Mouse (Mus musculus) forebrain, postnatal 0 days (tissue): ENCODE results near the gene Adamts3. TPM values are rescaled to one million over a fixed set of nuclear protein-coding genes. Genes with fewer than 3 reads are reported as not detected.

ENCODE experiments used
- ATAC-seq: fragments of 200-750 bp; cut with Nextera tagmentation; 2 replicates; pipeline ENCODE4 v1.8.0; 2017; ENCODE audit warnings: mild to moderate bottlenecking, moderate library complexity
- DNase-seq: peaks from one replicate; pipeline ENCODE4 v3.0.0-alpha.2; 2015
- H3K27ac ChIP-seq: fragments of 300-500 bp; sonication (generic); 2 replicates; pipeline ENCODE4 v1.5.1; 2014; ENCODE audit warnings: low read depth, mild to moderate bottlenecking, antibody characterized with exemption, low read length, moderate library complexity, mixed read lengths
- H3K27me3 ChIP-seq: fragments of 300-500 bp; sonication (generic); 2 replicates; pipeline ENCODE4 v1.6.1; 2014; ENCODE audit warnings: mild to moderate bottlenecking, low read length, mixed read lengths; ENCODE audit not compliant: insufficient read depth
- H3K36me3 ChIP-seq: fragments of 300-500 bp; sonication (generic); 2 replicates; pipeline ENCODE4 v1.6.1; 2014; ENCODE audit warnings: mild to moderate bottlenecking, moderate library complexity; ENCODE audit not compliant: insufficient read depth
- H3K4me1 ChIP-seq: fragments of 300-500 bp; sonication (generic); 2 replicates; pipeline ENCODE4 v1.6.1; 2014; ENCODE audit warnings: antibody characterized with exemption; ENCODE audit not compliant: insufficient read depth
- H3K4me2 ChIP-seq: fragments of 300-500 bp; sonication (generic); 2 replicates; pipeline ENCODE4 v1.6.1; 2014; ENCODE audit warnings: low read depth, mild to moderate bottlenecking, moderate library complexity
- H3K4me3 ChIP-seq: fragments of 300-500 bp; sonication (generic); 2 replicates; pipeline ENCODE4 v1.5.1; 2014; ENCODE audit warnings: low read depth, low read length, mixed read lengths
- H3K9ac ChIP-seq: fragments of 300-500 bp; sonication (generic); 2 replicates; pipeline ENCODE4 v1.6.1; 2014; ENCODE audit warnings: mild to moderate bottlenecking
- H3K9me3 ChIP-seq: fragments of 300-500 bp; sonication (generic); 2 replicates; pipeline ENCODE4 v1.6.1; 2016; ENCODE audit warnings: low read length
- CTCF ChIP-seq: sonication (generic); IDR thresholded peaks from 2 replicates; pipeline ENCODE4 v1.5.1; 2016; ENCODE audit warnings: antibody characterized with exemption, control low read depth, low read depth
- WGBS: fragments of 180-500 bp; shearing (Covaris S2); extraction: QIAGEN DNeasy Blood & Tissue Kit; methylation state at CpG from one replicate; pipeline ENCODE4 v1.1.7; 2014; 5-methylcytosine and 5-hydroxymethylcytosine counted together
- polyA plus RNA-seq: library from polyadenylated mRNA; unstranded; fragments of >200 nt; fragmentation: Nextera tagmentation; extraction: Ambion mirVana; gene quantifications from 2 replicates; pipeline ENCODE4 v1.2.1, GENCODE M21; 2015
- total RNA-seq: library from RNA; depleted of rRNA; stranded (reverse); fragments of >200 nt; gene quantifications from 2 replicates; pipeline ENCODE4 v1.2.3, GENCODE M21; 2014

The Adamts3 gene
- total and polyA plus RNA-seq, 2 experiments from 2014 or later = 5.8 to 27.0 TPM

DNA sequence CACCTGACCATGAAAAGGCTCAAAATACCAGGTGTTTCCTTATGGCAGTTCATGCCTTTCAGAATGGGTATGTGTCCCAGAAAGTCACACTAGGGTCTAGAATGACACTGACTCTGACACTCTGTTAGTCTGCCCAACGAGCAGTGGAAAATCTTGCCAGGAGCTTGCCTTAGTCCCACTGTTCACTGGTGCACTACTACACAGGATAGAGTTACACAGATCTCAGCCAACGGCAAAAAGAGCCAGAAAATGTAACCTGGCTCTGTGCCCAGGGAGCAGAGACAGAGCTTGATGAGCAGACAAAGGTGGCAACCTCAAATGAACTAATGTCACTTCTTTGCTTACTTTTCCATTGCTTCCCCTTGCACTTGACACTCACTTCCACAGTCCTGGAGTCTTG is 104.5 kb downstream of the Adamts3 start:
- Histone ChIP-seq H3K27me3 (no peaks in the 10 kb centered on the region), H3K36me3 (no peaks in the 10 kb centered on the region), H3K9ac (no peak overlapping the region), H3K27ac (no peak overlapping the region), H3K9me3 (no peaks in the 10 kb centered on the region), H3K4me1 (no peaks in the 10 kb centered on the region), H3K4me2 (no peak overlapping the region), H3K4me3 (no peak overlapping the region)
- TF ChIP-seq CTCF = no peak
- WGBS = 32% methylated on average over 2 of the region's 2 CpGs
- ATAC-seq = peak; percentile 27
- peak; percentile 17 for DNase-seq

GRCm38 (mm10) chr5:89777411-89777810 is 105.7 kb downstream of the Adamts3 start:
- no peaks in the 10 kb centered on the region for H3K36me3 ChIP-seq
- no peak overlapping the region for H3K27ac ChIP-seq
- ATAC-seq (peak; percentile 29; the same call in 1 of the 2 replicates), DNase-seq (no peak)
- no peak overlapping the region for H3K4me2 ChIP-seq
- H3K27me3 ChIP-seq = no peaks in the 10 kb centered on the region
- TF ChIP-seq CTCF = no peak
- WGBS = 75% methylated on average over 4 of the region's 4 CpGs
- no peak overlapping the region for H3K9ac ChIP-seq
- H3K4me1 ChIP-seq = no peaks in the 10 kb centered on the region
- H3K9me3 ChIP-seq = no peaks in the 10 kb centered on the region
- H3K4me3 ChIP-seq = no peak overlapping the region

DNA sequence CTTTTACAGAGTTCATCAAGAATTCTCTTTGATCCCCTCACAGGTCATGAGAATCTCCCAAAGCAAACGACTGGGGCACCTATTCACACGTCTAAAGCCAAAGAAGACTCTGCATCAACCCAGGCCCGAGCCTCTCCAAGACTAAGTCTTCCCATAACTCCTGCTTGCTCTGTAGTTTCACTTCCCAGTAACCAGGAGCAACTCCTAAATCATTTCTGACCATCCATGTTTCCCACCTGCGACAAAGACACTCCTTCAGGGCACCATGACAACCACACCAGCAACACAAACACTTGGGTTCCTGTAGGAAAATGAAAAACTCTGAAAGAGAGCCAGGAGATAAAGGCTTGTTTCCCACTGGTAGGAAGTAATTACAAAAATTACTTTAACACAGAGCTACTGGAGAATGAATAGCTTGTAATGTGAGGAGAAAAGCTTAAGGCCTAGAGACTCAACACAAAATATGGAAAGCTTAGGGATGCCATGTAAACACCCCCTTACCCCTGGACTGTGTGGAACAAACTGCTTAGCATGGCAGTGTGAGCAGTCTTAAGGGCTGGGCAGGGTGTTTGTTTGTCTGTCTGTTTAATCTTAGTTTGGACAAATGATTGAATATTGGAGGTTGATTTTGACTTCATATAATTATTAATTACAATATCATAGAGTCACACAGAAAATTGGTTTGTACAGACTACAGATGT is 112.3 kb downstream of the Adamts3 start:
- Histone ChIP-seq H3K9ac (no peak overlapping the region), H3K36me3 (no peaks in the 10 kb centered on the region), H3K9me3 (no peaks in the 10 kb centered on the region), H3K4me2 (no peak overlapping the region), H3K27me3 (no peaks in the 10 kb centered on the region), H3K4me1 (no peaks in the 10 kb centered on the region), H3K27ac (no peak overlapping the region), H3K4me3 (no peak overlapping the region)
- no peak for TF ChIP-seq CTCF
- DNase-seq = no peak
- WGBS = 39% methylated on average over 4 of the region's 4 CpGs
- ATAC-seq = peak; percentile 25; the same call in 1 of the 2 replicates

DNA sequence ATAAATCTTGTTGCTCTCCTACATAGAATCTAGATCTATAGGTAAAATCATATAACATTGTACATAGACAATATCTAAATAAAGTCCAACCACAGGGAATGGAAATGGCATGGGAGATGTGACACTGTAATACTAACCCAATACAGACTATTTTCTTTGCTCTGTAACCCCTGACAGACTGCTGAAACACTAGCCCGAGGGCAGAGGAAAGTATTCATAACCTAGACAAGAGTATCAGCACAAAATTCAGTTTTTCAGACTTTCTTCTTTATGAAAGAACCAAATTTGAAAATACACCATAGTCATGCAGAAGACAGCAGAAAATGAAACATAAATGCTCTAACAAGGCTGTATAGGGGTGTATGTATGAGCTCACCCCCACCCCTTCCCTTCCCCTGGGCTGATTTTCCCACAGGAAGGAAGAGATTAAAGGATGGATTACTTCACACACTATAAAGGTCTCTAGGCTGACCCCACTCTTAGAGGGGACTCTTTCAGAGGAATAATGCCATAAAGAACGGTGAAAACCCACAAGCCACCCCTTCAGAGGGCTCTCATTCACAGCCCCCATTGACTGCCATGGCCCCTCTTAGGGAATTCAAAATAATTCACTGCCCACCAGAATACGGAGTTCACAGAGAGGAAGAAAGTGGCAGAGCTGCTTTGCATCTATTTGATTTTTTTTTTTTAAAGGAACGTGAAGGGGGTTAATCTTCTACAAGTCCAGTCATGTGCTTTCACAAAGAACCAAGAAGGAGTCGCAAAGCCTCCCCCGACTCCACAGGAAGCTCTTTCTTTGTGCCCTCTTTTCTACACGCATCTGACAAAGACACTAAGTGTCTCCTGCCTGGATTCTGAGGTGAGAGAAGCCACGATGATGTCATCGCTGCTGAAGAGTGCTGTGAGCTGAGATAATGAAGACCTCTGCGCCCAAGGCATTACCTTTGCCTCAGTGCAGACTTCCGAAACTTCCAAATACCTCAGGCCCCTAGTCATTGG is 119.6 kb downstream of the Adamts3 start:
- H3K9ac ChIP-seq = no peak overlapping the region
- peak; percentile 27 for DNase-seq
- peak overlapping the region; percentile 1; the same call in 1 of the 2 replicates for H3K4me2 ChIP-seq
- H3K27me3 ChIP-seq = no peaks in the 10 kb centered on the region
- 6% methylated on average over 11 of the region's 11 CpGs for WGBS
- H3K9me3 ChIP-seq = no peaks in the 10 kb centered on the region
- H3K36me3 ChIP-seq = no peaks in the 10 kb centered on the region
- no peak overlapping the region for H3K4me3 ChIP-seq
- H3K4me1 ChIP-seq = no peaks in the 10 kb centered on the region
- peak; percentile 85 for ATAC-seq
- TF ChIP-seq CTCF = no peak
- no peak overlapping the region for H3K27ac ChIP-seq

DNA sequence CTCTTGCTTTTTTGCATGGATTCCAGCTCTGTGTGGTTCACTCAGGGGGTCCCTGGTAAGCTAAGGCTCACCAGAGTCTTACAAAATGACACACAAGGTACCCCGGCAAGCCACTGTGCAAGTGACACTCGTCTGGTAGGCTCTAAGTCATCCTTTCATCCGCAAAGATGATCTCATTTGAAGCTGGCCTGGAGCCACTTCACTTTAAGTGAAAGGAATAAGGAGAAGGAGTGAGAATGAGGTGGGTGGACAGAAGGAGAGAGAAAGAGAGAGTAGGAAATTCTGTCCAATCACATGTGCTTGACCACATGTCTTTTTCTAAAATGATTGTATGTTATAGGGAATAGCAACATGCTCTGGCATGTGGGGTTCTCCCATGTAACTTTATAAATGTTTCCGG is 122.8 kb downstream of the Adamts3 start:
- no peak overlapping the region for H3K4me2 ChIP-seq
- 42% methylated on average over 4 of the region's 4 CpGs for WGBS
- TF ChIP-seq CTCF = no peak
- ATAC-seq (no peak), DNase-seq (no peak)
- H3K4me3 ChIP-seq = no peak overlapping the region
- H3K27ac ChIP-seq = no peak overlapping the region
- H3K36me3 ChIP-seq = no peaks in the 10 kb centered on the region
- no peak overlapping the region for H3K9ac ChIP-seq
- no peaks in the 10 kb centered on the region for H3K9me3 ChIP-seq
- no peaks in the 10 kb centered on the region for H3K27me3 ChIP-seq
- H3K4me1 ChIP-seq = 0 out of 2 replicates have a peak, but pooled peaks cover 2% of the 10 kb centered on the region

DNA sequence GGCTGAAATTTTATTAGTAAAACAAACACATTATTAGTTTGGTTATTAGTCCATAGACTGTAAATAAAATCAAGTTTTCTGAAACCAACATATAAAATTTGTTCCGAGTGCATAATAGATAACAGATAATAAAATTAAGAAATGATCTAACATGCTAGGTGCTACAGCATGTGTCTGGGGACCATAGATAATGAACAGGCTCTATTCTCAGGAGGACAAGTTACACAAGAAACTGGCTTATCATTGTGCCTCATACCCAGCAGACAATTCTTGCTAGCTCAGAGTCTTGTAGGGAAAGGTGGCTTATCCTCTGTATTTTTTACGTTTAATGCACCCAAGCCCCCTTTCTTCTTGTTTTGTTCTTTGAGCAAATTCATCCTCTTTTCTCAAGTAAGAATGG is 131.3 kb downstream of the Adamts3 start:
- Histone ChIP-seq H3K36me3 (no peaks in the 10 kb centered on the region), H3K9ac (no peak overlapping the region), H3K4me3 (no peak overlapping the region), H3K4me2 (no peak overlapping the region), H3K27me3 (no peaks in the 10 kb centered on the region), H3K27ac (no peak overlapping the region), H3K9me3 (no peaks in the 10 kb centered on the region), H3K4me1 (no peaks in the 10 kb centered on the region)
- DNase-seq (no peak), ATAC-seq (no peak)
- 90% methylated on average over 2 of the region's 2 CpGs for WGBS
- no peak for TF ChIP-seq CTCF
